Comparison of ENCODE assay signal across 20 mouse cellular contexts in the genomic region with DNA sequence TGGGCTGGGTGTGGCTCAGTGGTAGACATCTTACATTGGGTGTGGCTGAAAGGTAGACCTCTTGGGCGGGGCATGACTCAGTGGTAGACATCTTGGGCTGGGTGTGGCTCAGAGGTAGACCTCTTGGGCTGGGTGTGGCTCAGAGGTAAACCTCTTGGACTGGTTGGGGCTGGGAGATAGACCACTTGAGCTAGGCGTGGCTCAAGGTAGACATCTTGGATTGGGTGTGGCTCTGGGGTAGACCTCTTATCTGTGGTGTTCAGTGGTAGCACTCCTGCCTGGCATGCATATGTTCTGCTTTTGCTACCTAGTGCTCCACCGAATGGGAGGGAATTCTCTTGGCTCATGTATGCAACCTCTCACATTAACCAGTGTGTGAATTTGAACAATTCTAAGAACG. TPM values are rescaled to one million over a fixed set of nuclear protein-coding genes. Genes with fewer than 3 reads are reported as not detected.
DNase-seq lines count a peak whose midpoint lies in the region; ATAC-seq and TF ChIP-seq lines count a peak whose summit lies in the region.
"Had no signal": no experiment of that assay in that cellular context is flagged by ENCODE, and none has a peak within 500 bp of the region (broad histone marks: within the 10 kb centered on the region; RNA-seq: fewer than 3 reads in every experiment).

No protein-coding gene starts in this region.

- TF ChIP-seq EP300 in MEL (IDR thresholded peaks at IDR 0.05; ENCODE audit: low read depth in 1 of 2, low read length in 2 of 2), result peak in 1 of 2 experiments; percentile 38; a peak in 1 of 4 replicates

- no peak for TF ChIP-seq POLR2A in MEL (IDR thresholded peaks at IDR 0.05; ENCODE audit: control insufficient read depth in 1 of 2, insufficient read depth in 1 of 2, low read depth in 1 of 2, low read length in 2 of 2, poor library complexity in 1 of 2)

- no peak for TF ChIP-seq RAD21 in MEL (IDR thresholded peaks at IDR 0.05; ENCODE audit: low read depth, low read length)

- H3K27me3 ChIP-seq in midbrain, embryonic 15.5 days (replicated peaks), result no peaks in the 10 kb centered on the region
- H3K27me3 ChIP-seq in midbrain, embryonic 14.5 days (ENCODE audit: control insufficient read depth, insufficient read depth, low read length), result no peaks in the 10 kb centered on the region
- H3K27me3 ChIP-seq in MEL (ENCODE audit: control insufficient read depth in 1 of 2, insufficient read depth in 2 of 2, low read length in 2 of 2), result no peaks in the 10 kb centered on the region
- H3K27me3 ChIP-seq: embryonic facial prominence, embryonic 13.5 days; forebrain, embryonic 13.5 days; heart, embryonic 13.5 days; hindbrain, embryonic 15.5 days had no signal

- 87% methylated on average over 4 of the region's 4 CpGs for WGBS in midbrain, embryonic 15.5 days
- WGBS in midbrain, embryonic 14.5 days, result 92% methylated on average over 4 of the region's 4 CpGs

- no peak for DNase-seq in midbrain, embryonic 14.5 days
- peak; percentile 47 for DNase-seq in MEL (ENCODE audit: low read depth, low spot score)
- no peak for DNase-seq in layer of hippocampus, postnatal 10 days (ENCODE audit: low spot score in 2 of 2)
- no peak for DNase-seq in cerebellum, adult 9-10 months
- DNase-seq: adrenal gland, postnatal 10 days; cerebellum, adult 11 months; cerebellum, adult 8-10 months; cerebellum, postnatal 36 days; forebrain, postnatal 0 days; gastrocnemius, postnatal 14 days; heart, adult 2 months; heart, postnatal 36 days had no signal

- no peaks in the 10 kb centered on the region for H3K36me3 ChIP-seq in midbrain, embryonic 15.5 days (replicated peaks)
- no peaks in the 10 kb centered on the region for H3K36me3 ChIP-seq in midbrain, embryonic 14.5 days (ENCODE audit: control insufficient read depth, insufficient read depth, low read length)
- no peaks in the 10 kb centered on the region for H3K36me3 ChIP-seq in MEL (ENCODE audit: control insufficient read depth in 1 of 2, insufficient read depth in 2 of 2, low read length in 2 of 2)
- H3K36me3 ChIP-seq: heart, embryonic 13.5 days; hindbrain, embryonic 15.5 days had no signal

- H3K4me3 ChIP-seq in midbrain, embryonic 15.5 days, result no peak overlapping the region
- H3K4me3 ChIP-seq in midbrain, embryonic 14.5 days (replicated peaks; ENCODE audit: low read depth, low read length), result no peak overlapping the region
- no peak overlapping the region for H3K4me3 ChIP-seq in MEL (ENCODE audit: control insufficient read depth in 1 of 2, insufficient read depth in 1 of 2, low read depth in 2 of 2, low read length in 2 of 2)
- H3K4me3 ChIP-seq: embryonic facial prominence, embryonic 13.5 days; forebrain, embryonic 13.5 days; heart, adult 2 months; heart, embryonic 13.5 days; hindbrain, embryonic 15.5 days had no signal

- no peak overlapping the region for H3K4me2 ChIP-seq in midbrain, embryonic 15.5 days
- no peak overlapping the region for H3K4me2 ChIP-seq in midbrain, embryonic 14.5 days (ENCODE audit: low read length)
- H3K4me2 ChIP-seq: embryonic facial prominence, embryonic 13.5 days; forebrain, embryonic 13.5 days; heart, embryonic 13.5 days; hindbrain, embryonic 15.5 days had no signal

- H3K9ac ChIP-seq in midbrain, embryonic 15.5 days, result no peak overlapping the region
- H3K9ac ChIP-seq in midbrain, embryonic 14.5 days (replicated peaks; ENCODE audit: low read length), result no peak overlapping the region
- no peak overlapping the region for H3K9ac ChIP-seq in MEL (ENCODE audit: control insufficient read depth, low read depth, low read length, poor library complexity, severe bottlenecking)
- H3K9ac ChIP-seq: embryonic facial prominence, embryonic 13.5 days; forebrain, embryonic 13.5 days; forebrain, postnatal 0 days; heart, embryonic 13.5 days; hindbrain, embryonic 15.5 days had no signal

- H3K27ac ChIP-seq in midbrain, embryonic 15.5 days, result no peak overlapping the region
- no peak overlapping the region for H3K27ac ChIP-seq in midbrain, embryonic 14.5 days (replicated peaks; ENCODE audit: low read depth, low read length)
- H3K27ac ChIP-seq in MEL (ENCODE audit: control insufficient read depth, low read depth, low read length), result no peak overlapping the region
- H3K27ac ChIP-seq: embryonic facial prominence, embryonic 13.5 days; forebrain, embryonic 13.5 days; heart, adult 2 months; heart, embryonic 13.5 days; hindbrain, embryonic 15.5 days had no signal

- ATAC-seq in midbrain, embryonic 15.5 days (replicated peaks), result 0 out of 2 replicates have a peak, but pooled peaks have one; percentile 17
- ATAC-seq in midbrain, embryonic 14.5 days (ENCODE audit: low FRiP score, low TSS enrichment), result no peak
- peak; percentile 46 for ATAC-seq in megakaryocyte progenitor cell, adult 5-6 weeks (replicated peaks; ENCODE audit: poor library complexity)
- ATAC-seq in erythroblast, adult 5-6 weeks (replicated peaks; ENCODE audit: low FRiP score, poor library complexity, severe bottlenecking), result no peak
- ATAC-seq: forebrain, embryonic 13.5 days; forebrain, postnatal 0 days; inflammation-experienced regulatory T-cells, adult 6 months had no signal

- H3K79me2 ChIP-seq in MEL (ENCODE audit: control insufficient read depth, insufficient read depth, low read length, poor library complexity), result no peaks in the 10 kb centered on the region

- TF ChIP-seq CTCF in MEL (IDR thresholded peaks at IDR 0.05 in 2 of 3, conservative IDR thresholded peaks at IDR 0.05 in 1 of 3; ENCODE audit: control insufficient read depth in 1 of 3, insufficient read depth in 1 of 3, low read depth in 2 of 3, low read length in 3 of 3, poor library complexity in 1 of 3, severe bottlenecking in 1 of 3), result no peak

- no peaks in the 10 kb centered on the region for H3K4me1 ChIP-seq in midbrain, embryonic 15.5 days
- H3K4me1 ChIP-seq in midbrain, embryonic 14.5 days (ENCODE audit: control insufficient read depth, insufficient read depth, low read length), result no peaks in the 10 kb centered on the region
- 0 out of 4 replicates have a peak, but pooled peaks cover 0 to 4% of the 10 kb centered on the region in 2 experiments for H3K4me1 ChIP-seq in MEL (ENCODE audit: control insufficient read depth in 1 of 2, insufficient read depth in 2 of 2, low read length in 2 of 2)
- H3K4me1 ChIP-seq: forebrain, embryonic 13.5 days; hindbrain, embryonic 15.5 days had no signal

- H3K9me3 ChIP-seq in midbrain, embryonic 15.5 days, result no peaks in the 10 kb centered on the region
- H3K9me3 ChIP-seq in midbrain, embryonic 14.5 days (ENCODE audit: control insufficient read depth, low read length), result no peaks in the 10 kb centered on the region
- H3K9me3 ChIP-seq in MEL (replicated peaks; ENCODE audit: insufficient read depth, low read length), result no peaks in the 10 kb centered on the region
- H3K9me3 ChIP-seq: embryonic facial prominence, embryonic 13.5 days; forebrain, embryonic 13.5 days; hindbrain, embryonic 15.5 days had no signal

TF ChIP-seq in MEL, 35 proteins besides CTCF, POLR2A, EP300 and RAD21:
- TF ChIP-seq MYB (IDR thresholded peaks at IDR 0.05; ENCODE audit: low read depth, low read length) (no peak), TAL1 (IDR thresholded peaks at IDR 0.05; ENCODE audit: low read length) (peak; percentile 37), NELFE (IDR thresholded peaks at IDR 0.05; ENCODE audit: low read depth, low read length) (no peak), GATA1 (IDR thresholded peaks at IDR 0.05; ENCODE audit: low read depth, low read length) (0 out of 2 replicates have a peak, but pooled peaks have one; percentile 21), KAT2A (conservative IDR thresholded peaks at IDR 0.05; ENCODE audit: low read depth, low read length) (no peak), BHLHE40 (IDR thresholded peaks at IDR 0.05; ENCODE audit: borderline replicate concordance, low read depth, low read length) (no peak), NRF1 (IDR thresholded peaks at IDR 0.05; ENCODE audit: insufficient read depth, low read depth, low read length, poor library complexity, severe bottlenecking) (no peak), TBP (IDR thresholded peaks at IDR 0.05; ENCODE audit: low read depth, low read length) (no peak), CHD1 (IDR thresholded peaks at IDR 0.05; ENCODE audit: low read depth, low read length) (no peak), MAZ (IDR thresholded peaks at IDR 0.05; ENCODE audit: low read depth, low read length) (no peak), ZMIZ1 (IDR thresholded peaks at IDR 0.05; ENCODE audit: low read depth, low read length) (no peak)

RNA-seq across cellular contexts. Expression of gene 1500009L16Rik, which starts 11.1 kb away (rescaled TPM):
- polyA plus RNA-seq in midbrain, embryonic 15.5 days (2015; fragmentation: Nextera tagmentation; extraction: Ambion mirVana), result 79.6 and 83.2 TPM in 2 replicates
- polyA plus RNA-seq in midbrain, embryonic 14.5 days (2014; fragmentation: Nextera tagmentation; extraction: Ambion mirVana), result 65.9 and 76.9 TPM in 2 replicates
- not detected in 2 replicates for total RNA-seq in MEL (2012; rRNA removed)
- not detected for polyA plus RNA-seq in MEL (2012; ENCODE audit: insufficient read depth in 1 of 2, insufficient read length in 2 of 2, low read depth in 1 of 2, low replicate concordance in 2 of 2, missing spikeins in 1 of 2)
- total RNA-seq in megakaryocyte progenitor cell, adult 5-6 weeks (2015), result 0.64 and 1.2 TPM in 2 replicates
- 0.47 and 0.75 TPM in 2 replicates for total RNA-seq in megakaryocyte progenitor cell, adult 5-6 weeks (2017)
- total RNA-seq in layer of hippocampus, postnatal 10 days (2021), result 10 to 100 TPM; 38.5 to 43.8 TPM
- total RNA-seq in erythroblast, adult 5-6 weeks (2015; ENCODE audit: low replicate concordance), result not detected in 2 replicates
- not detected in 2 replicates for total RNA-seq in erythroblast, adult 5-6 weeks (2017; ENCODE audit: low replicate concordance)

Comparison
In these comparisons a context has a peak if more than half of its experiments do, and no peak if none do; other contexts are left out.
1. ATAC-seq: peak in midbrain, embryonic 15.5 days (single experiment) and megakaryocyte progenitor cell, adult 5-6 weeks (single experiment); none in midbrain, embryonic 14.5 days (single experiment) and erythroblast, adult 5-6 weeks (single experiment).
2. RNA of gene 1500009L16Rik, which starts 11.1 kb away (total RNA-seq): 38.5 to 43.8 TPM in layer of hippocampus, postnatal 10 days; 0.47 to 1.2 TPM in megakaryocyte progenitor cell, adult 5-6 weeks, not detected in MEL and not detected in erythroblast, adult 5-6 weeks; every median in the first group is over 10 times any median in the second.